Mouse (Mus musculus) kidney, embryonic 14.5 days (tissue): ENCODE results near the gene 3110040M04Rik. TPM values are rescaled to one million over a fixed set of nuclear protein-coding genes. Genes with fewer than 3 reads are reported as not detected.
A peak's percentile ranks its signal among the peaks of the same experiment; 100 is the strongest.
"Not testable (repeated sequence)": the region's sequence is repeated elsewhere in the genome, so short reads cannot be mapped to it uniquely, and the experiment has no call there.

Experiments
- ATAC-seq: fragments of 200-750 bp; cut with Nextera tagmentation; 2 replicates; pipeline ENCODE4 v1.8.0; 2017; ENCODE audit warnings: moderate number of reproducible peaks, mild to moderate bottlenecking, moderate TSS enrichment, moderate library complexity; ENCODE audit not compliant: low FRiP score, low TSS enrichment
- H3K27ac ChIP-seq: fragments of 300-500 bp; sonication (generic); 2 replicates; pipeline ENCODE4 v1.5.1; 2014; ENCODE audit warnings: low read depth, mild to moderate bottlenecking, low read length, moderate library complexity, mixed read lengths
- H3K27me3 ChIP-seq: fragments of 300-500 bp; sonication (generic); 2 replicates; pipeline ENCODE4 v1.6.1; 2014; ENCODE audit warnings: mild to moderate bottlenecking, low read length; ENCODE audit not compliant: control insufficient read depth, insufficient read depth
- H3K36me3 ChIP-seq: fragments of 300-500 bp; sonication (generic); 2 replicates; pipeline ENCODE4 v1.6.1; 2014; ENCODE audit warnings: low read length, mixed read lengths; ENCODE audit not compliant: control insufficient read depth, insufficient read depth
- H3K4me1 ChIP-seq: fragments of 300-500 bp; sonication (generic); 2 replicates; pipeline ENCODE4 v1.6.1; 2014; ENCODE audit warnings: low read length, mixed read lengths; ENCODE audit not compliant: control insufficient read depth, insufficient read depth
- H3K4me2 ChIP-seq: fragments of 300-500 bp; sonication (generic); replicated peaks from 2 replicates; pipeline ENCODE4 v1.6.1; 2014; ENCODE audit warnings: low read depth, mild to moderate bottlenecking, low read length
- H3K4me3 ChIP-seq: fragments of 300-500 bp; sonication (generic); 2 replicates; pipeline ENCODE4 v1.5.1; 2014; ENCODE audit warnings: mild to moderate bottlenecking, low read length
- H3K9ac ChIP-seq: fragments of 300-500 bp; sonication (generic); 2 replicates; pipeline ENCODE4 v1.6.1; 2014; ENCODE audit warnings: low read depth, mild to moderate bottlenecking, low read length, moderate library complexity
- H3K9me3 ChIP-seq: fragments of 300-500 bp; sonication (generic); 2 replicates; pipeline ENCODE4 v1.6.1; 2016; ENCODE audit warnings: low read length; ENCODE audit not compliant: control insufficient read depth
- WGBS: fragments of 180-500 bp; shearing (Covaris S2); extraction: QIAGEN DNeasy Blood & Tissue Kit; methylation state at CpG from one replicate; pipeline ENCODE4 v1.1.7; 2014; 5-methylcytosine and 5-hydroxymethylcytosine counted together
- polyA plus RNA-seq: library from polyadenylated mRNA; unstranded; fragments of >200 nt; fragmentation: Nextera tagmentation; extraction: Ambion mirVana; gene quantifications from 2 replicates; pipeline ENCODE4 v1.2.1, GENCODE M21; 2014

3110040M04Rik gene
- polyA plus RNA-seq, 1 experiment from 2014 or later = 0.58 TPM

DNA sequence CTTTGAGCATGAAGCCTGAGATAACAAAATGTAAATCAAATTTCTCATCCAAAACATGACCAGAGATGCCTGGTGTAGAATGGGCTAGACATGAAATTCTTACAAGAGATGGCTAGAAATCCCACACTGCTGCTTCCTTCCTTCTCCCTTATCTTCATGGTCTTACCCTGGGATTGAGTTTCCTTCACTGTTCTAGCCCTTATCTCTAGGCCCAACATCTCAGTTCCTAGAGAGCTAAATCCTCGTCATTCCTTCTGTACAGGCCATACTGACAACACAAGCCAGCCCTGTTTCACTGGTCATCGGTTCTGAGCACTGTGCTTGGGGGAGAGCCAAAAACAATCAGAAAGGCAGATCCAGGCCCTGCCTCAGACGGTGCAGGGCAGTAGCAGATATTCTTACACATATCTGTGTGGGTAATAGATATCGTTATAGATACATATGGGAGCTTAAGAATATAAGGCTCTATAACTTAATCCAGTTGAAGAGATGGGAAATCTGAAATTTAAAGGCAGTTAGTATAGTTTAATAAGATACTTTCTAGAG, 17.0 kb upstream of the 3110040M04Rik start:
- H3K4me1 ChIP-seq, H3K36me3 ChIP-seq, H3K27ac ChIP-seq, H3K9ac ChIP-seq, ATAC-seq, H3K4me3 ChIP-seq, H3K9me3 ChIP-seq, H3K4me2 ChIP-seq, H3K27me3 ChIP-seq: not testable (repeated sequence)
- WGBS = 81% methylated on average over 4 of the region's 4 CpGs

DNA sequence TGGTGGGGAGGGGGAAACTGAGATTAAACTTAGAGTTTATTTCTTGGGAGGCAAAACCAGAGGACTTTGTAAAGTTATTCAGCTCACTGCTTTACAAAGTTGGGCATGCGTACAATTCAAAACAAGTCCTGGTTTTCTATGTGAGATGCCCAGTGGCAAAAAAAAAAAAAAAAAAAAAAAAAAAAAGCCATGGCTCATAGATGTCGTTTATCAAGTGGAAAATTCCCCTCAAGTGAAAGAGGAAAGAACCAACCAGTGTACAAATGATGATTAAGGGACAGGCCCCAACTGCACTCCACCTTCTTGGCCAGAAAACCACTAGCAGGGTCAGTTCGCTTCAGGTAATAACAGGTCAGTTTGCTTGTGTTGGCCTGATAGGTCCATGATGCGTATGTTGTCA, 15.5 kb upstream of the 3110040M04Rik start:
- WGBS = 90% methylated on average over 4 of the region's 4 CpGs

DNA sequence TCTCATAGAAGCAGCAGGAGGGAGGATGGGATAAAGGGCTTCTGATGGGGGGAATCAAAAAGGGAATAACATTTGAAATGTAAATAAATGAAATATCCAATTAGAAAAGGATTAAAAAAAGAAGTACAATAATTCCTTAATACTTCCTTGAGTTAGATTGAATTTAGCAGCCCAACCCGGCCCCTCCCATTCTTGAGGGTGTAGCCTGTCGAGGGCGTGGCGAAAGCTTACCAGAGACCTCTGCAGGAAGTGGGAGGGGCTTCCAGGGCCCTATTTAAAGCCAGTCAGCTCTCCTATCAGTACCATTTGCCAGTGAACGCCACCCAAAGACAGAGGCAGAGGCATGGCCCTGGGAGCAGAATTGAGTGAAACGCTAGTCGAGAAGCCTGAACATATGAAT, 11.8 kb upstream of the 3110040M04Rik start, which contains the start of gene Gm8947:
TSS of gene Gm8947 (plus strand) at position 302 of the 400 bp plus-strand sequence.
- not testable (repeated sequence) for H3K4me2 ChIP-seq, H3K27me3 ChIP-seq, H3K36me3 ChIP-seq, H3K4me1 ChIP-seq, H3K27ac ChIP-seq, H3K9me3 ChIP-seq, H3K4me3 ChIP-seq, ATAC-seq, H3K9ac ChIP-seq
- WGBS = no CpG with 5 or more reads among the region's 7 CpGs

More for the DNA sequence above, 15.5 kb upstream of the 3110040M04Rik start:
- Histone ChIP-seq H3K9ac (no peak overlapping the region), H3K4me3 (no peak overlapping the region), H3K36me3 (no peaks in the 10 kb centered on the region), H3K27ac (no peak overlapping the region), H3K4me1 (no peaks in the 10 kb centered on the region), H3K27me3 (no peaks in the 10 kb centered on the region), H3K4me2 (no peak overlapping the region), H3K9me3 (no peaks in the 10 kb centered on the region)
- ATAC-seq = 0 out of 2 replicates have a peak, but pooled peaks have one; percentile 32

DNA sequence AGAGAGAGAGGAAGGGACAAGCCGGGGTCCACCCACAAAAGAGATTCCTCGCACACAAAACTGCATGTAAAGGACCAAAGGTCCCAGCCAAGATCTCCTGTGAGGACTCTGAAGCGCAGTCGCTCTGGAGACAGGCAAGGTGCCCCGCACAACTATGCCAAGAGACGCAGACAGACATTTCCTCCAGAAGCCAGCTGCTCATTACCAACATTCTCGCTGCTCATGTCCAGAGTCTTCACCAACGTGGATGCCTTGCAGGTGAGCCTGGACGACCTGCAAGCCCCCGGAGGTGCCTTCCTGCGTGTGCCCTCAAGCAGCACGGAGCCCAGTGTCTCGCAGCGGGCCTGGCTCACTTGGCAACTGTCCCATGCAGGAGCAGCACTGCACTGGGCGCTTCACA, 11.2 kb upstream of the 3110040M04Rik start:
- H3K9me3 ChIP-seq, H3K4me3 ChIP-seq, ATAC-seq, H3K4me2 ChIP-seq, H3K4me1 ChIP-seq, H3K9ac ChIP-seq, H3K27ac ChIP-seq, H3K36me3 ChIP-seq, H3K27me3 ChIP-seq: not testable (repeated sequence)
- 93% methylated on average over 14 of the region's 15 CpGs for WGBS

DNA sequence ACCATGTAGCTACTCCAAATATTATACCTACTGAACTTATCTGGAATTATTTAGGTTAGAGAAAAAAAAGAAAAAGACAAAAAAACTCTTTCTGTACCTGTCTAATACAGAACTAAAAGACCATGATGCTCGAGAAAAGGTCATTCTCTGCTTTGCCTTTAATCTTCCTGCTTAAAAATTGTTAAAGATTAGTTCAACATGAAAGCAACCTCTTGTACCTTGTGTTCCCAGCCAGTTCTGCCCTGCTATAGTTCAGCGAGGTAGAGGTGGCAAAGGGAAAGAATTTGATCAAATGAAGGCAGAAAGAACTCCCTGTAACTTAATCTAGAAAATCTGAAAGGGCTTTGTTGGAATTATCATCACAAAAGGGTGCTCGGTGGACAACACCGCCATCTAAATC, 7.9 kb upstream of the 3110040M04Rik start:
- H3K4me2 ChIP-seq, H3K36me3 ChIP-seq, H3K9ac ChIP-seq, H3K4me3 ChIP-seq, H3K4me1 ChIP-seq, H3K9me3 ChIP-seq, H3K27ac ChIP-seq, H3K27me3 ChIP-seq, ATAC-seq: not testable (repeated sequence)
- 81% methylated on average over 4 of the region's 4 CpGs for WGBS

DNA sequence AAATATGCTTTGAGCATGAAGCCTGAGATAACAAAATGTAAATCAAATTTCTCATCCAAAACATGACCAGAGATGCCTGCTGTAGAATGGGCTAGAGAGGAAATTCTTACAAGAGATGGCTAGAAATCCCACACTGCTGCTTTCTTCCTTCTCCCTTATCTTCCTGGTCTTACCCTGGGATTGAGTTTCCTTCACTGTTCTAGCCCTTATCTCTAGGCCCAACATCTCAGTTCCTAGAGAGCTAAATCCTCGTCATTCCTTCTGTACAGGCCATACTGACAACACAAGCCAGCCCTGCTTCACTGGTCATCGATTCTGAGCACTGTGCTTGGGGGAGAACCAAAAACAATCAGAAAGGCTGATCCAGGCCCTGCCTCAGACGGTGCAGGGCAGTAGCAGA, 7.2 kb upstream of the 3110040M04Rik start:
- 68% methylated on average over 3 of the region's 3 CpGs for WGBS
- H3K4me2 ChIP-seq, H3K9ac ChIP-seq, H3K9me3 ChIP-seq, H3K4me1 ChIP-seq, H3K36me3 ChIP-seq, ATAC-seq, H3K27ac ChIP-seq, H3K27me3 ChIP-seq, H3K4me3 ChIP-seq: not testable (repeated sequence)

DNA sequence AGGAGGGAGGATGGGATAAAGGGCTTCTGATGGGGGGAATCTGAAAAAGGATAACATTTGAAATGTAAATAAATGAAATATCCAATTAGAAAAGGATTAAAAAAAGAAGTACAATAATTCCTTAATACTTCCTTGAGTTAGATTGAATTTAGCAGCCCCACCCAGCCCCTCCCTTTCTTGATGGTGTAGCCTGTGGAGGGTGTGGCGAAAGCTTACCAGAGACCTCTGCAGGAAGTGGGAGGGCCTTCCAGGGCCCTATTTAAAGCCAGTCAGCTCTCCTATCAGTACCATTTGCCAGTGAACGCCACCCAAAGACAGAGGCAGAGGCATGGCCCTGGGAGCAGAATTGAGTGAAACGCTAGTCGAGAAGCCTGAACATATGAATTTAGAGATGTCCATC, 5.8 kb upstream of the 3110040M04Rik start, which contains the start of gene Gm47995:
TSS of gene Gm47995 (plus strand) at position 329 of the 400 bp plus-strand sequence.
- H3K36me3 ChIP-seq, H3K9ac ChIP-seq, H3K4me3 ChIP-seq, H3K27me3 ChIP-seq, ATAC-seq, H3K27ac ChIP-seq, H3K9me3 ChIP-seq, H3K4me2 ChIP-seq, H3K4me1 ChIP-seq: not testable (repeated sequence)
- WGBS = 89% methylated on average over 2 of the region's 4 CpGs

DNA sequence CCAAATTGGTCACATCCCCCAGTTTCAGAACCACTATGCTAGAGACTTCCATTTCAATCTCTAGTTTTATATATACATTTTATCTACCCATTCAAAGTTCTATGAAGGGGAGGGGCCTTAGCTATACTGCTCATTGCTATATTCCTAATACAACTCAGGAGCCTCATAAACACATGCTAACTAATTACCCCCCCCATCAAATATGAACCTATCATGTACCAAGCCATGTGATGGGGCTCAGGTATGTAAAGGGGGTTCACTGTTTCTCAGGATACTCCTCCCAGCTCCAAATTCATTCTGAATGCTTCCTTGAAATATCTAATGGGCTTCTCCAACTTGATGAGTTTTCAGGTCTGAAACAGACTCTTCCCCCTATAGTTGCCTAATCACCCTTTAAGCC, 3.3 kb upstream of the 3110040M04Rik start:
- H3K36me3 ChIP-seq, H3K27ac ChIP-seq, H3K27me3 ChIP-seq, H3K9me3 ChIP-seq, H3K4me1 ChIP-seq, H3K9ac ChIP-seq, H3K4me3 ChIP-seq, ATAC-seq, H3K4me2 ChIP-seq: not testable (repeated sequence)

DNA sequence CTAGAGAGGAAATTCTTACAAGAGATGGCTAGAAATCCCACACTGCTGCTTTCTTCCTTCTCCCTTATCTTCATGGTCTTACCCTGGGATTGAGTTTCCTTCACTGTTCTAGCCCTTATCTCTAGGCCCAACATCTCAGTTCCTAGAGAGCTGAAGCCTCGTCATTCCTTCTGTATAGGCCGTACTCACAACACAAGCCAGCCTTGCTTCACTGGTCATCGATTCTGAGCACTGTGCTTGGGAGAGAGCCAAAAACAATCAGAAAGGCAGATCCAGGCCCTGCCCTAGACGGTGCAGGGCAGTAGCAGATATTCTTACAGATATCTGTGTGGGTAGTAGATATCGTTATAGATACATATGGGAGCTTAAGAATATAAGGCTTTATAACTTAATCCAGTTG, 1.1 kb upstream of the 3110040M04Rik start:
- ATAC-seq = peak; percentile 52; the same call in 1 of the 2 replicates

More for the DNA sequence above, 1.1 kb upstream of the 3110040M04Rik start:
- H3K27me3 ChIP-seq, H3K9ac ChIP-seq, H3K4me2 ChIP-seq, H3K27ac ChIP-seq, H3K9me3 ChIP-seq, H3K36me3 ChIP-seq, H3K4me1 ChIP-seq, H3K4me3 ChIP-seq: not testable (repeated sequence)
- 61% methylated on average over 3 of the region's 5 CpGs for WGBS
